Mouse (Mus musculus) liver, embryonic 14.5 days (tissue): Measurements from ENCODE around the gene Hdac11. TPM values are rescaled to one million over a fixed set of nuclear protein-coding genes. Genes with fewer than 3 reads are reported as not detected.
"Not testable (repeated sequence)": the region's sequence is repeated elsewhere in the genome, so short reads cannot be mapped to it uniquely, and the experiment has no call there.

ENCODE experiments used
- ATAC-seq: fragments of 200-750 bp; cut with Nextera tagmentation; 2 replicates; pipeline ENCODE4 v1.8.0; 2017; ENCODE audit warnings: moderate number of reproducible peaks, mild to moderate bottlenecking, moderate library complexity; ENCODE audit not compliant: insufficient read depth
- DNase-seq, 3 experiments: peaks; one replicate each; pipeline ENCODE4 v3.0.0-alpha.2; 2012 to 2013; ENCODE audit warnings: low read depth in 3 of 3, low spot score in 3 of 3
- H3K27ac ChIP-seq: fragments of 300-500 bp; sonication (generic); 2 replicates; pipeline ENCODE4 v1.5.1; 2014; ENCODE audit warnings: moderate library complexity, mild to moderate bottlenecking, control low read depth, inconsistent platforms
- H3K27me3 ChIP-seq: fragments of 300-500 bp; sonication (generic); 2 replicates; pipeline ENCODE4 v1.6.1; 2014; ENCODE audit warnings: mild to moderate bottlenecking, low read length, moderate library complexity; ENCODE audit not compliant: control insufficient read depth, insufficient read depth
- H3K36me3 ChIP-seq: fragments of 300-500 bp; sonication (generic); replicated peaks from 2 replicates; pipeline ENCODE4 v1.6.1; 2014; ENCODE audit warnings: low read depth; ENCODE audit not compliant: control insufficient read depth, insufficient read depth
- H3K4me1 ChIP-seq, 2 experiments: fragments of 200-500 bp in 1 of 2; fragments of 300-500 bp in 1 of 2; sonication (generic) in 1 of 2; replicated peaks; 2 replicates each; pipeline ENCODE4 v1.6.1; 2012 to 2014; ENCODE audit warnings: antibody characterized with exemption in 1 of 2, inconsistent platforms in 1 of 2, low read length in 1 of 2; ENCODE audit not compliant: control insufficient read depth in 2 of 2, insufficient read depth in 2 of 2
- H3K4me2 ChIP-seq: fragments of 300-500 bp; sonication (generic); 2 replicates; pipeline ENCODE4 v1.6.1; 2014; ENCODE audit warnings: low read depth, mild to moderate bottlenecking, control low read depth, moderate library complexity
- H3K4me3 ChIP-seq, 2 experiments: fragments of 200-500 bp in 1 of 2; fragments of 300-500 bp in 1 of 2; sonication (generic) in 1 of 2; 2 replicates each; pipeline ENCODE4 v1.5.1; 2012 to 2014; ENCODE audit warnings: low read depth in 2 of 2, low read length in 2 of 2, mild to moderate bottlenecking in 2 of 2, control low read depth in 1 of 2, inconsistent platforms in 1 of 2, moderate library complexity in 1 of 2; ENCODE audit not compliant: insufficient read depth in 1 of 2
- H3K9ac ChIP-seq: fragments of 300-500 bp; sonication (generic); replicated peaks from 2 replicates; pipeline ENCODE4 v1.6.1; 2014; ENCODE audit warnings: mild to moderate bottlenecking, control low read depth, moderate library complexity
- H3K9me3 ChIP-seq: fragments of 300-500 bp; sonication (generic); 2 replicates; pipeline ENCODE4 v1.6.1; 2016; ENCODE audit warnings: low read length, mixed read lengths; ENCODE audit not compliant: control insufficient read depth
- CTCF ChIP-seq: IDR thresholded peaks from 2 replicates; pipeline ENCODE4 v1.5.1; 2016; ENCODE audit warnings: antibody characterized with exemption, low read depth, control low read depth
- EP300 ChIP-seq: IDR thresholded peaks from 2 replicates; pipeline ENCODE4 v1.6.1; 2016; ENCODE audit warnings: antibody characterized with exemption, low read depth
- whole genome bisulfite sequencing: fragments of 180-500 bp; shearing (Covaris S2); extraction: QIAGEN DNeasy Blood & Tissue Kit; methylation state at CpG from one replicate; pipeline ENCODE4 v1.1.7; 2014; ENCODE audit not compliant: insufficient replicate concordance; 5-methylcytosine and 5-hydroxymethylcytosine counted together
- polyA plus RNA-seq, 2 experiments: library from polyadenylated mRNA; depleted of rRNA in 1 of 2; stranded (reverse) in 1 of 2; unstranded in 1 of 2; fragments of >200 nt; fragmentation: Nextera tagmentation in 1 of 2; extraction: Ambion mirVana in 1 of 2; gene quantifications; 2 replicates each; pipeline versions ENCODE4 v1.2.1 to v1.2.3; 2012 to 2014

The Hdac11 gene
- polyA plus RNA-seq, 2 experiments: 4.8 to 12.1 TPM

DNA sequence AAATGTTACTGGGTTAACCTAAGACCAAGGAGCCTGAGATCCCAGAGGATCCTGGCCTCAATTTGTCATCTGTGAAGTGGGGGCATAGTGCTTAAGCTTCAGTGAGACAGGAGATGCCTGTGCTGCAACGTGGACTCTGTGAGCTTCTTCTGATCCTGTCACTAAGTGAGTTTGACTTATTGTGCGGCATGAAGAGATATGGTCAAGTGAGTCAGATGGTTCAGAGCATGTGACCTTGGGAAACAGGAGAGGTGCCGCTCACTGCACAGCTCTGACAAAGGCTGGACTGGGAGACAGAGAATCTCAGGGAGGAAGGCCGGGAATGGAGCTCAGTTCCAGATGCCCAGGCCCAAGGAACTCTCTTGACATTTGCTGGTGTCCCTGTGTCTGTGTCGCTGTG lies 49.3 kb downstream of the Hdac11 start:
- Histone ChIP-seq H3K27ac (no peak overlapping the region), H3K9me3 (no peaks in the 10 kb centered on the region), H3K9ac (no peak overlapping the region), H3K4me2 (no peak overlapping the region), H3K27me3 (peaks cover 2% of the 10 kb centered on the region; the same call in 1 of the 2 replicates), H3K4me3 (no peak overlapping the region), H3K36me3 (no peaks in the 10 kb centered on the region), H3K4me1 (no peaks in the 10 kb centered on the region)
- 52% methylated on average over 5 of the region's 5 CpGs for WGBS
- DNase-seq (no peak), ATAC-seq (no peak)
- TF ChIP-seq CTCF (no peak), EP300 (no peak)

DNA sequence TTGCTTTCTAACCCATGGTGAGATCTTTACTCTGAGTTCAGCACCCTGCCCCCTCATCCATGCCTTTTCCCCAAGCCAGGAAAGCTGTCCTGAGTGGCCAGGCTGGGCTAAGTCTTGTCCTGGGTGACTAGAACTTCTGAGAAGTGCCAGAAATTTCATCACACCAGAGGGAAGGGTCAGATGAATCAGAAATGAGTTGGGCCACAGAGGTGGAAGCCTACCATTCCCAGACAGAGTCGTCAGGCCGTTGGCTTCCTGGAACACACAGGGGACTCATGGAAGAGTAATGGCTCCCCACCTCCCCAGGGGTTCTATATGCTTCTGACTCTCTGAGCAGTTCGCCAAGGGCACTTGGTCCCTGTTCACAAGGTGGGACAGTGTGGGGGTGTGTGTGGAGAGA lies 51.0 kb downstream of the Hdac11 start:
- Histone ChIP-seq H3K27ac (no peak overlapping the region), H3K4me1 (no peaks in the 10 kb centered on the region), H3K27me3 (peaks cover 5% of the 10 kb centered on the region), H3K9me3 (no peaks in the 10 kb centered on the region), H3K4me2 (no peak overlapping the region), H3K36me3 (no peaks in the 10 kb centered on the region), H3K4me3 (no peak overlapping the region), H3K9ac (no peak overlapping the region)
- WGBS: 48% methylated on average over 3 of the region's 3 CpGs
- no peak for ATAC-seq
- TF ChIP-seq EP300 (no peak), CTCF (no peak)
- no peak for DNase-seq

DNA sequence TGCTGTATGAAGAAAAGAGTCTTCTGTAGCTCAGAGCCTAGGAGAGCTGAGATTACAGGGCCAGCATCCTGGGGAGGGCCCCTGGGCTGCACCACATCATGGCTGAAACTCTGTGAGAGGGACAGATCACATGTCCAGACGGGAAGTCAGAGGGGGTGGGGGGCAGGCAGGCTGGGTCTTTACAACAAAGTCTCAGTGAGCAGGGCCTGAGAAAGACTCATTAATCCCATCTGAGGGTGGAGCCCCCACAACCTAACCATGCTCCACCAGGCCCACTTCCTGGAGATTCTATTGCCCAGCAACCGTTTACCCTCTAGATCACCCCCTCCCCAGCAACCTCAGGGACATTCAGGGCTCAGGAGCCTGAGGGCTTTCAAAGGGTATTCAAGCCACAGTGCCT lies 53.3 kb downstream of the Hdac11 start:
- Histone ChIP-seq H3K4me3 (no peak overlapping the region), H3K9me3 (no peaks in the 10 kb centered on the region), H3K27me3 (peaks cover 5% of the 10 kb centered on the region), H3K27ac (no peak overlapping the region), H3K36me3 (no peaks in the 10 kb centered on the region), H3K4me1 (no peaks in the 10 kb centered on the region), H3K9ac (no peak overlapping the region), H3K4me2 (no peak overlapping the region)
- WGBS: 10% methylated on average over 2 of the region's 2 CpGs
- DNase-seq (no peak), ATAC-seq (no peak)
- TF ChIP-seq CTCF (no peak), EP300 (no peak)

DNA sequence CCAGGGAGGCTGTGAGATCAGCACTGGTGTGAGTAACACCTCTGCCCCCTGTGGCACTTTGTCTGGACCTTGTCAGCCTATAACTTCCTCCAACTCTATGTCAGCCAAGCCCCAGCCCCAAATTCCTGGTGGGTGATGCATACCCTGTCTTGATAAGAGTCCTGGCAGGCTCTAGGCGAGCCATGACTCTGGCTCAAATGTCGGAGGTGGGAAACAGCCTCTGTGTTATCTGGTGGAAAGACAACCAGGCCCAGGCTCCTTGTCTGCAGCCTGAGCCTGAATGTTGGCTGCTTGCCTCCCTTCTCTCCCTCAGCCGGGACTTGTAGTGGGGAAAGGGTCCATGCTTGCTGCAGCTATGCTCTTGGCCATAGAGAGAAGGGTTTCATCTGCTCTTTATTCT lies 54.4 kb downstream of the Hdac11 start:
- WGBS: 31% methylated on average over 3 of the region's 3 CpGs
- H3K4me1 ChIP-seq: no peaks in the 10 kb centered on the region
- no peak overlapping the region for H3K4me3 ChIP-seq
- no peak overlapping the region for H3K27ac ChIP-seq
- no peak overlapping the region for H3K9ac ChIP-seq
- H3K36me3 ChIP-seq: no peaks in the 10 kb centered on the region
- no peaks in the 10 kb centered on the region for H3K9me3 ChIP-seq
- ATAC-seq: no peak
- no peak for DNase-seq
- H3K4me2 ChIP-seq: no peak overlapping the region
- TF ChIP-seq EP300 (no peak), CTCF (no peak)
- H3K27me3 ChIP-seq: peaks cover 5% of the 10 kb centered on the region

DNA sequence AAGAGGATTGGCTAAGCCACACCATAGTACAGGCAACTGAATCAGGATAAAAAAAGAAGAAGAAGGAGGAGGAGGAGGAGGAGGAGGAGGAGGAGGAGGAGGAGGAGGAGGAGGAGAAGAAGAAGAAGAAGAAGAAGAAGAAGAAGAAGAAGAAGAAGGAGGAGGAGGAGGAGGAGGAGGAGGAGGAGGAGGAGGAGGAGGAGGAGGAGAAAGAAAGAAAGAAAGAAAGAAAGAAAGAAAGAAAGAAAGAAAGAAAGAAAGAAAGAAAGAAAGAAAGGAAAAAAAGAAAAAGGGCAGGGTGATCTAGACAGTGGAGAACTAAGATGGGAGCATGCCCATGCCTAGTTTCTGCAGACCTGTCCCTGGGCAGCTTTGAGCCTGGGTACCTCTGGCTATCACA lies 55.7 kb downstream of the Hdac11 start, which contains the start of gene Fbln2:
Fbln2 (plus strand) TSS at position 301 of the 400 bp plus-strand sequence.
- H3K9me3 ChIP-seq, H3K27me3 ChIP-seq, H3K36me3 ChIP-seq, H3K4me3 ChIP-seq, H3K27ac ChIP-seq, H3K9ac ChIP-seq, DNase-seq, H3K4me1 ChIP-seq: not testable (repeated sequence)
- ATAC-seq: 0 out of 2 replicates have a peak, but pooled peaks have one; percentile 11
- H3K4me2 ChIP-seq: peak within 1 kb of the TSS; percentile 20
